Mouse (Mus musculus): ENCODE data around the gene Tfr2. TPM values are rescaled to one million over a fixed set of nuclear protein-coding genes. Genes with fewer than 3 reads are reported as not detected.

Tfr2 gene
- total RNA-seq (2023), result 10 to 100 TPM in 1 of 2 experiments, 1 to 10 TPM in 1; 7.0 to 11.2 TPM

DNA sequence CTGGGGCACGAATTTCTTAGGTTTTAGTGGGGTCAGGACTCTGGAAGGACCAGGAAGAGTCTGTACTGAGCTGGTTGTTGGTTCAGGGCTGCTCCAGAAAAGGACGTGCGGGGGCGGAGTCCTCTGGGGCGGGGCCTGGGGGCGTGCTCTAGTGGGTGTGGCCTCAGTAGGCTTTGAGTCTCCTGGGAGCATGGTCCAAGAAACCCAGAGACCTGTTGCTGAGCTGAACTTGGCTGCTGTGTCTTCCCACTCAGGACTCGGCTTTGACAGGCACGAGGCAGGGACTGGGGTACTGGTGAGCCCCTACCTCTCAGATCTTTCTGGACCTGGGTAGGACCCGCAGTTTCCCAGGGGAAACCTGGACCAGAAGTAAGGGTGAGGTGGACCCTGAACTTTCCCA is at the start of gene Tfr2:
Tfr2 (plus strand) TSS at position 176 of the 400 bp plus-strand sequence.

DNA sequence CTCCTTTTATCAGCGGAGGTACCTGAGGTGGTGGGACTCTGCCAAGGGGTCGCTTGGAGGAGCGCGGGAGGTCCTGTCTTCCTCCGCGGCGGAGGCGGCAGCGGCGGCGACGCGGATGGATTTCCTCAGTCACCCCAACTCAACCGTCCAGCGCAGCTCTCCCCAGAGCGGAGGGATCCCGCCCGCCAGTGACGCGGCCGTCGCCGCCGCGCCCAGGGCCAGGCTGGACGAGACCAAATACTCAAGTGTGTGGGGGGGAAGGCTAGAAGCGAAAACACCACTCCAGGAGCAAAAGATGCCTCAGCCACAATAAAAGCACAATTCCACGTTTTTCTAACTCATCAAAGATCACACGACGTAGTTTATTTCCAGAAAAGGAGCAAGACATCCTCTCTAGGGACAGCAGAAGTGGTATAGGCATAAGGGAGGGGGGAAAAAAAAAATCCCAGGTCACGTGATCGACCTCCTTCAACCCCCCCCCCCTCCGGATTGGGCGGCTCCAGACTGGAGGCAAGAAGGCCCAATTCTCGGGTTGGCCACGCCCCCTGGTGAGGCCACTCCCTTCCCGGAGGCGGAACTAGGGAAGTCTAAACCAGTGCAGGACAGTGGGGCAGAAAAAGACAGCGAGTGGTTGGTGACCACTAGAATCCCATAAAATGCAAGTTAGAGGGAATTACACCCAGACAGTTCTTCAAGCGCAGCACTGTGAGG is 36.4 kb upstream of the Tfr2 start, which contains the start of the genes Epo and Gnb2:
Epo (minus strand) TSS at position 126 of the 711 bp plus-strand sequence.
Gnb2 (minus strand) TSS at position 394 of the 711 bp plus-strand sequence.

DNA sequence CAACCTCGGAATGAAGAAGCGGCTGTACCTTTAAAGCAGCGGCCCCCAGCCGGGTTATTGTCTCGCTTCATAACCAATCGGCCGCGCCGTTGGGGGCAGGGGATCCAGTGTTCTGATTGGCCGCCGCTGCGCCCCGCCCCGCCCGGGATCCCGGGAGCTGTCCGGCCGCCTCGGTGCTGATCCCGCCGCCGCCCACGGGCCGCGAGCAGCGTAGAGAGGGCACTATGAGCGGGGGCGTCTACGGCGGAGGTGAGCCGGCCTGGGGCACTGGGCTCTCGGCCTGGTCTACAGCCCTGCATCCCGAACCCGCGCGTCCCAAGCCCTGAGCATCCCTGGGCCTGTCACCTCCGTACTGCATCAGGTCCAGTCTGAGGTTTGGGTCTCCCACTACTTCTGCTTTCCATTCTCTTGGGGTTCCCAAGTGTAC is 16.2 kb upstream of the Tfr2 start, which contains the start of gene Actl6b:
Actl6b (plus strand) TSS at position 107 of the 427 bp plus-strand sequence.

DNA sequence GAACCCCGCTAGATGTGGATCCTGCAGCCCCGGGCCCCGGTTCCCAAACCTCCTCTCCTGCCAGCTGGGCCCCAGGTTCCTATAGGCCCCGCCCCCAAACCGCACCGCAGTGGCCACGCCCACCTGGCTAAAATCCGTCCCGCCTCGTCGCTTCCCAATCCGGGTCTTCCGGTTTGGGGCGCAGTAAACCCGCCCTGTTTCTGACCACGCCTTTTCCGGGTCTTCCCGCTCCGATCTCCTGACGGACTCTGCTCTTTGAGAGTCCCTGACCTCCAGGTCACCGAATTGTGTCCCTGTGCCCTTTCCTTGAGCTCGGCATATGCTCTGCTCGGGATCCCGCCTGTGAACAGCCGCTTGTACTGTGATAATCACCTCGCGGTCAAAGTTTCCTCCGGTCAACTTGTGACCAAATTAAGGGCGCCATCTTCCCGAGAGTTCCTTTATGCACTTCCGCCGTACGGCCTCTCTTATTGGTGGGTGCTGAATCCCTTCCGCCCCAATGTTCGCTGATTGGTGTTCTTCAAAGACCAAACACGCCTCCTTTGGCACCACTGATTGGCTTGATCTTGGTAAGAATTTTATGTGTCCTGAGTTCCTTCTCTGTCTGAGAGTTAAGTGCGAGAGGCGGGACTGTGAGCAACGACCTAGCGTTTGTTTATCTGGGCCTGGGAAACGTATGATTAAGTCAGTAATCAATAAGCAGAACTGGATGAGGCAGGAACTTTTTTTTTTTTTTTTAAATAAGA is 31.2 kb downstream of the Tfr2 start, which contains the start of gene Mospd3:
Mospd3 (minus strand) TSS at position 440 of the 746 bp plus-strand sequence.

DNA sequence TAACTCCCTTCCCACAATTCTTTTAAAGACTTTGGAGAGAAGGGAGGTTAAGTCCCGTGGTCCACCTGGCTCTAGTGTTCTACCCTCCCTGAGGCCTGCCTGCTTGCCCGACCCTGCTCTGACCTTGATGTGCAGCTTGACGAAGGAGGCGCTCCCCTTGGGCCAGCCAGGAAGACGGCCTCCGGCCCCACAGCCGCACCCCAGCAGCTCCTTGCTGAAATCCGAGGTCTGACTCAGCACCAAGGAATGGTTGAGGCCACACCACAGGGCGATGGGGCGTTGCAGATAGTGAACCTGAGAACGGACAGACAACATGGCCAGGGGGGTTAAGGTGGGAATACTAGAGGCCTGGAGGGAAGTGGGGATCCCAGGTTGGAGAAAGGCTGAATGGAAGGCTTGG is 43.9 kb downstream of the Tfr2 start, which contains the start of gene Pcolce:
Pcolce (minus strand) TSS at position 235 of the 400 bp plus-strand sequence.

DNA sequence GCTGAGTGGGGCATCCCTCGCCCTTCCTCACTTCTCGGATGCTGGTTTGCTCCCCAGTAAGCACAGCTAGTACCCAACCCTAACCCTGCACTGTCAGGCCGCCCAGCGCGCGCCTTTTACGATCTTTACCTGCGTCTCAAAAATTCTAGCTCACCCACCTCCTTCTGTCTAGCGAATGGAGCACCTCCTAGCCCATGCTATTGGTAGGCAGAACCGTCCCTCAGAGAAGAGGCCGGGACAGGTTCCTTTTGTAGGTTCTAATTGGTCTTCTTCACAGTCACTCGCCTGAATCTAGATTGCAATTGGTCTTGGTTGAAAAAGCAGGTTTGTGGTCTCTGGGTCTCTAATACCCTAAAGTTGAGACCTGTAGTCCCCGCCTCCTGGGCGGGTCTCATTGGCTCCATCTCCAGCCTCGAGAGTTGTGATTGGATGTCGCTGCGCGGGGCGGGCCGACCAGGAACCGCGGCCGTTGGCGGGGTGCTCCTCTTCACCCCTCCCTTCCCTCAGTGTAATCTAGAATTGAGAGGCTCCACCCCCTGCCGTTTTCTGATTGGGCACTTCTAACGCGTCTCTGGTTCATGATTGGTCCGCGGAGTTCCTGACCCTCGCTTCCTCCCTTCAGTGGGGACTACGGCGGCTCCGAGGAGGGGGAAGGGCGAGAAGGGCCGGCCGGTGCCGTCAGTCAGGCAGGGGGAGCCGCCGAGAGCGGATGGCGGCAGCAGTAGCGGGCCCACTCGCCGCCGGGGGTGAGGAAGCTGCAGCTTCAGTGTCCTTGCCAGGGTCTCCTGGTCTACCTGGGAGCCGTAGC is 59.1 kb downstream of the Tfr2 start, which contains the start of the genes Fbxo24, Lrch4 and Gm20605:
Fbxo24 (minus strand) TSS at position 505 of the 808 bp plus-strand sequence.
Lrch4 (plus strand) TSS at position 624 of the 808 bp plus-strand sequence.
Gm20605 (plus strand) TSS at position 678 of the 808 bp plus-strand sequence.

Other genes starting within 250 kb of the Tfr2 start
- gene Slc12a9, start 236.2 kb upstream of the Tfr2 start, total RNA-seq (2023), result 10 to 100 TPM; 33.5 to 41.1 TPM
- under 1 TPM in 1 of 2 experiments, not detected in 1; 0.13 TPM for gene Ephb4, start 219.7 kb upstream of the Tfr2 start, total RNA-seq (2023)
- under 1 TPM; 0.02 to 0.29 TPM for gene Zan, start 92.8 kb upstream of the Tfr2 start, total RNA-seq (2023)
- 10 to 100 TPM; 13.8 to 19.8 TPM for gene Pop7, start 67.3 kb upstream of the Tfr2 start, total RNA-seq (2023)
- 10 to 100 TPM; 50.9 to 52.3 TPM for gene Gigyf1, start 51.3 kb upstream of the Tfr2 start, total RNA-seq (2023)
- not detected for gene Epo, start 36.6 kb upstream of the Tfr2 start, total RNA-seq (2023)
- 100 to 1,000 TPM; 921 to 972 TPM for gene Gnb2, start 36.3 kb upstream of the Tfr2 start, total RNA-seq (2023)
- not detected for gene Actl6b, start 16.3 kb upstream of the Tfr2 start, total RNA-seq (2023)
- 10 to 100 TPM; 46.3 to 50.4 TPM for gene Mospd3, start 31.2 kb downstream of the Tfr2 start, total RNA-seq (2023)
- 1 to 10 TPM in 1 of 2 experiments, under 1 TPM in 1; 0.84 to 4.0 TPM for gene Pcolce, start 43.9 kb downstream of the Tfr2 start, total RNA-seq (2023)
- under 1 TPM in 1 of 2 experiments, not detected in 1; 0.26 TPM for gene Fbxo24, start 59.2 kb downstream of the Tfr2 start, total RNA-seq (2023)
- 100 to 1,000 TPM; 217 to 232 TPM for gene Lrch4, start 59.3 kb downstream of the Tfr2 start, total RNA-seq (2023)
- 10 to 100 TPM; 44.5 to 45.7 TPM for gene Gm20605, start 59.3 kb downstream of the Tfr2 start, total RNA-seq (2023)
- gene Sap25, start 71.5 kb downstream of the Tfr2 start, total RNA-seq (2023), result 10 to 100 TPM; 74.3 to 76.8 TPM
- gene Irs3, start 75.9 kb downstream of the Tfr2 start, total RNA-seq (2023), result not detected
- gene Agfg2, start 114.9 kb downstream of the Tfr2 start, total RNA-seq (2023), result 10 to 100 TPM; 27.2 to 29.2 TPM
- gene Nyap1, start 171.8 kb downstream of the Tfr2 start, total RNA-seq (2023), result under 1 TPM; 0.83 to 0.93 TPM
- 100 to 1,000 TPM; 265 to 295 TPM for gene Tsc22d4, start 175.9 kb downstream of the Tfr2 start, total RNA-seq (2023)
- 10 to 100 TPM; 26.5 to 32.9 TPM for gene Ppp1r35, start 209.0 kb downstream of the Tfr2 start, total RNA-seq (2023)
- gene Mepce, start 217.8 kb downstream of the Tfr2 start, total RNA-seq (2023), result 10 to 100 TPM; 29.3 to 33.9 TPM
- gene Zcwpw1, start 218.0 kb downstream of the Tfr2 start, total RNA-seq (2023), result 1 to 10 TPM; 3.6 to 4.1 TPM

All from neutrophil, adult 83 days (primary cell).